Mouse (Mus musculus): ENCODE data around the gene Stxbp4. TPM values are rescaled to one million over a fixed set of nuclear protein-coding genes. Genes with fewer than 3 reads are reported as not detected.

Gene Stxbp4
- polyA plus RNA-seq, 1 experiment from 2014 or later = 21.4 TPM

Other genes with a start within 250 kb of the Stxbp4 start
- 7.2 and 7.6 TPM in 2 replicates for gene Hlf, start 247.2 kb downstream of the Stxbp4 start, polyA plus RNA-seq (2015; fragmentation: Nextera tagmentation; extraction: Ambion mirVana)
- gene Cox11, start 89 bp upstream of the Stxbp4 start, polyA plus RNA-seq (2015; fragmentation: Nextera tagmentation; extraction: Ambion mirVana) = 42.2 and 45.3 TPM in 2 replicates
- 17.9 and 18.8 TPM in 2 replicates for gene Tom1l1, start 50.3 kb upstream of the Stxbp4 start, polyA plus RNA-seq (2015; fragmentation: Nextera tagmentation; extraction: Ambion mirVana)